Mouse (Mus musculus) spleen, postnatal 10 days (tissue): Measurements from ENCODE around the gene Vmac.

Source experiments
- DNase-seq, 2 experiments: peaks; one replicate each; pipeline ENCODE4 v3.0.0; 2021 to 2022; ENCODE audit warnings: low spot score in 2 of 2

The Vmac gene

GRCm38 (mm10) chr17:56688045-56688444 lies 29.8 kb downstream of the Vmac start:
- no peak for DNase-seq

- DNase-seq, result no peak
Measured at GRCm38 (mm10) chr17:56686801-56687200, 31.0 kb downstream of the Vmac start.

GRCm38 (mm10) chr17:56684649-56685048 lies 33.2 kb downstream of the Vmac start:
- DNase-seq, result no peak

GRCm38 (mm10) chr17:56683546-56684140 lies 34.2 kb downstream of the Vmac start:
- no peak for DNase-seq

- no peak for DNase-seq
Measured at GRCm38 (mm10) chr17:56682880-56683279, 34.9 kb downstream of the Vmac start.

- no peak for DNase-seq
Measured at GRCm38 (mm10) chr17:56681791-56682190, 36.0 kb downstream of the Vmac start.

GRCm38 (mm10) chr17:56673647-56674416 lies 44.0 kb downstream of the Vmac start:
- peak in 1 of 2 experiments; percentile 59 for DNase-seq

- peak; percentile 97 to 99 for DNase-seq
Measured at GRCm38 (mm10) chr17:56672941-56673646, 44.7 kb downstream of the Vmac start, which contains the start of gene Ranbp3. Gene Ranbp3, plus strand, starts transcription at chr17:56673294.

- no peak for DNase-seq
Measured at GRCm38 (mm10) chr17:56669766-56670165, 48.1 kb downstream of the Vmac start.

GRCm38 (mm10) chr17:56668384-56669144 lies 49.3 kb downstream of the Vmac start:
- peak; percentile 74 to 91 for DNase-seq

- DNase-seq, result no peak
Measured at GRCm38 (mm10) chr17:56667591-56667990, 50.2 kb downstream of the Vmac start.

- DNase-seq, result no peak
Measured at GRCm38 (mm10) chr17:56666384-56666783, 51.4 kb downstream of the Vmac start.

- DNase-seq, result no peak
Measured at GRCm38 (mm10) chr17:56664333-56664732, 53.5 kb downstream of the Vmac start.
